Mouse (Mus musculus) limb, embryonic 15.5 days (tissue): ENCODE measurements around the gene Xirp1. TPM values are rescaled to one million over a fixed set of nuclear protein-coding genes. Genes with fewer than 3 reads are reported as not detected.
"Not testable (repeated sequence)": the region's sequence is repeated elsewhere in the genome, so short reads cannot be mapped to it uniquely, and the experiment has no call there.

Experiments used
- ATAC-seq: fragments of 200-750 bp; cut with Nextera tagmentation; 2 replicates; pipeline ENCODE4 v1.8.0; 2017; ENCODE audit warnings: low read depth, moderate TSS enrichment; ENCODE audit not compliant: insufficient number of reproducible peaks, low FRiP score, low TSS enrichment
- H3K27ac ChIP-seq: fragments of 300-500 bp; sonication (generic); 2 replicates; pipeline ENCODE4 v1.5.1; 2015; ENCODE audit warnings: moderate library complexity, mild to moderate bottlenecking, inconsistent platforms
- H3K27me3 ChIP-seq: fragments of 300-500 bp; sonication (generic); 2 replicates; pipeline ENCODE4 v1.6.1; 2015; ENCODE audit warnings: inconsistent platforms
- H3K36me3 ChIP-seq: fragments of 300-500 bp; sonication (generic); 2 replicates; pipeline ENCODE4 v1.6.1; 2015; ENCODE audit warnings: inconsistent platforms
- H3K4me1 ChIP-seq: fragments of 300-500 bp; sonication (generic); 2 replicates; pipeline ENCODE4 v1.6.1; 2015; ENCODE audit warnings: inconsistent platforms
- H3K4me2 ChIP-seq: fragments of 300-500 bp; sonication (generic); 2 replicates; pipeline ENCODE4 v1.6.1; 2015; ENCODE audit warnings: mild to moderate bottlenecking, inconsistent platforms
- H3K4me3 ChIP-seq: fragments of 300-500 bp; sonication (generic); 2 replicates; pipeline ENCODE4 v1.5.1; 2015; ENCODE audit warnings: mild to moderate bottlenecking, inconsistent platforms
- H3K9ac ChIP-seq: fragments of 300-500 bp; sonication (generic); 2 replicates; pipeline ENCODE4 v1.6.1; 2015; ENCODE audit warnings: inconsistent platforms
- H3K9me3 ChIP-seq: fragments of 300-500 bp; sonication (generic); 2 replicates; pipeline ENCODE4 v1.6.1; 2016; ENCODE audit warnings: inconsistent platforms
- WGBS: fragments of 180-500 bp; shearing (Covaris S2); methylation state at CpG from one replicate; pipeline ENCODE4 v1.1.7; 2015; 5-methylcytosine and 5-hydroxymethylcytosine counted together
- polyA plus RNA-seq: library from polyadenylated mRNA; unstranded; fragments of >200 nt; fragmentation: Nextera tagmentation; extraction: Ambion mirVana; gene quantifications from 2 replicates; pipeline ENCODE4 v1.2.1, GENCODE M21; 2015

Xirp1 gene
- polyA plus RNA-seq, 1 experiment from 2014 or later: 1.2 TPM

DNA sequence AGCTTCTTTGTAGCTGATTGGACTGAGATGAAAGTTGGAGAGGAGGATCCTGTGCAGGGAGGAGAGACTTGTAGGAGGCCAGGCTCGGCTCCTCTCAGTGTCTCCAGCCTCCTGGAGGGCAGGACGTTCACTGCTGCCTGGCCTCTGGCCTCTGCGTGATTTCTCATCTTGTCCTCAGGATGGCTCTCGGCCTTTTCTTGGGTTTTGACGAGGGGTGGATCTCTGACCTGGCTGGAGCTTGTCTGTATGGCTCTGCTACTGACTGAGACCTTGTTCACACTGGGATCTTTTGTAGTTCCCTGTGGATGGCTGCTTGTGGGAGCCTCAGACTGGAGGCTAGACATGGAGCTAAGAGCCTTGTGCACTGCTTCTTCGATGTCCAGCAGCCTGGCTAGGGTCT, 8.6 kb downstream of the Xirp1 start:
- Histone ChIP-seq H3K27me3 (no peaks in the 10 kb centered on the region), H3K4me3 (no peak overlapping the region), H3K27ac (no peak overlapping the region), H3K9me3 (no peaks in the 10 kb centered on the region), H3K4me1 (peaks cover 16% of the 10 kb centered on the region), H3K9ac (no peak overlapping the region), H3K4me2 (no peak overlapping the region), H3K36me3 (no peaks in the 10 kb centered on the region)
- no peak for ATAC-seq
- WGBS: 57% methylated on average over 6 of the region's 6 CpGs

DNA sequence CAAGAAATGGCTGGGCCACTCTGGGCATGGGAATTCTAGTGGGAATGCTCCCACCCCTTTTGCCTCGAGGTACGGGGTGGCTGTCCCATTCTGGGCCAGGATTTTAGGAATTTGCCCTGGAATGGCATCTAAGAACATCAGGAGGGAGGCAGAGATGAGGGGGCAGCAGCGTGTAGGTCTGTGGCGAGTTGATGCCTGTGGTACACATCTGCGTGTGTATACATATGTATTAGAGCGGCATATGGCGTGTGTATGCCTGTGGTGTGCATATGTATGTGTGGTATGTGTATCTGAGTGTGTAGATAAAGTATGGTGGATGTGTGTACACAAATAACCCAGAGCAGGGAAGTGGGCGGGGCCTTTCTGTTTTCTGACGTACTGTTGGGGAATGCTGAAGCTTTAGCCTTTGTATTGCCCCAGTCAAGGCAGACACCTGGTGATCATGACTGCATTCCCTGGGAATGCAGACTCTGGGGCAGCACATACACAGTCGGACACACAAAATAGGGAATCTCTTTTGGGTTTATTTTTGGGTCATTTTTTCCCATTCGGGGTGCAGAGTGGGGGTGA, 10.1 kb downstream of the Xirp1 start:
- ATAC-seq: no peak
- no peak overlapping the region for H3K9ac ChIP-seq
- H3K9me3 ChIP-seq: no peaks in the 10 kb centered on the region
- no peak overlapping the region for H3K27ac ChIP-seq
- H3K36me3 ChIP-seq: no peaks in the 10 kb centered on the region
- no peaks in the 10 kb centered on the region for H3K27me3 ChIP-seq
- peaks cover 16% of the 10 kb centered on the region for H3K4me1 ChIP-seq
- 61% methylated on average over 11 of the region's 11 CpGs for WGBS
- H3K4me2 ChIP-seq: no peak overlapping the region
- no peak overlapping the region for H3K4me3 ChIP-seq

DNA sequence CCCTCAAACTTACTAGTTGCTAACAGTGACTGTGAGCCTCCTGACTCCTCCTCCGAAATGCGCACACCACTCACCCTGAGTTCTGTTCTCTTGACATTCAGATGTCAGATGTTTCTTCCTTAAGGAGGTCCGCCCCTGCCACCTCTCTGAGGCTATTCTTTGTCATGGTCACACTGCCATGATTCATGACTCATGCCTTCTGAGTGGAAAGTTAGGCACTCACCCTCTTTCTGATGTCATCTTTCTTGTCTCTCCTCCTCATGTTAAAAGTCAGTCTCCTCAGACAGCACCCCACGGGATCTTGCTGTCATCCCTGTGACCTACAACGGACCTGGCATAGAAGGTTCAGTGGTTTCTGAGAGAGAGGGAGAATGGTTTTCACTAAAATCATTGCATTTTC, 10.6 kb downstream of the Xirp1 start:
- Histone ChIP-seq H3K9ac (no peak overlapping the region), H3K36me3 (no peaks in the 10 kb centered on the region), H3K9me3 (no peaks in the 10 kb centered on the region), H3K4me2 (no peak overlapping the region), H3K4me1 (peaks cover 16% of the 10 kb centered on the region), H3K27me3 (no peaks in the 10 kb centered on the region), H3K4me3 (no peak overlapping the region), H3K27ac (no peak overlapping the region)
- ATAC-seq: no peak
- 75% methylated on average over 5 of the region's 5 CpGs for WGBS

DNA sequence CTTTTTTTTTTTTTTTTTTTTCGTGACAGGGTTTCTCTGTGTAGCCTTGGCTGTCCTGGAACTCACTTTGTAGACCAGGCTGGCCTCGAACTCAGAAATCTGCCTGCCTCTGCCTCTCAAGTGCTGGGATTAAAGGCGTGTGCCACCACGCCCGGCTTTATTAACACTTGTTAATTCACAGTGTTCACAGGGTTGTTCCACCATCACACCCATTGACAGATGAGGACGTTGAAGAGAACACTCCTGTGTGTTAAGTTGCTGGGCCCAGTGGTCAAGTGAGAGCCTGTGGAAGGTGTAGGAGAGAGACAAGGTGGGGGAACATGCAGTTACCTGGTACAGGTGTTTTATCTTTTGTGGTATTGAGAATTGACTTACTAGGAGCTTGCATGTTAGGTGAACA, 11.2 kb downstream of the Xirp1 start:
- H3K4me1 ChIP-seq: peaks cover 16% of the 10 kb centered on the region
- ATAC-seq, H3K9me3 ChIP-seq, H3K27ac ChIP-seq, H3K9ac ChIP-seq, H3K36me3 ChIP-seq, H3K4me3 ChIP-seq, H3K4me2 ChIP-seq, H3K27me3 ChIP-seq: not testable (repeated sequence)
- WGBS: 85% methylated on average over 6 of the region's 6 CpGs

DNA sequence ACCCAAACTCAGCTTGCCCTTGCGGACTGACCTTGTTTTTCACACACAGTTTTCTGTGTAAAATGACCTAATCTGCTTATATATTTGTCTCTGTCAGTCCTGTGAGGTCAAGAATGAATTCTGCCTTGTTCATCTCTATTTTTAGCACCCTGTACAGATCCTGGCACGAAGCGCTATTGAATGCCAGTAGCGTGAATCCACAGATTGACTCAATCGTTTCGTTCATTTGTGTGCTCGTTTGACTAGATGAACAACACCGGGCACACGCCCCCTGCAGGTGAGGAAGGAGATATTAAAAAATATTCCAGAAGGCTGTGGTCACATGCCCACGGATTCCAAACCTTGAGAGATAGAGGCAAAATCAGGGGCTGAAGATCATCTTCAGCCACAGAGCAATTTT, 11.9 kb downstream of the Xirp1 start:
- peaks cover 16% of the 10 kb centered on the region for H3K4me1 ChIP-seq
- no peak overlapping the region for H3K9ac ChIP-seq
- no peaks in the 10 kb centered on the region for H3K27me3 ChIP-seq
- no peaks in the 10 kb centered on the region for H3K9me3 ChIP-seq
- peak overlapping the region; percentile 43 for H3K4me3 ChIP-seq
- 2% methylated on average over 10 of the region's 10 CpGs for WGBS
- peak overlapping the region; percentile 88 for H3K4me2 ChIP-seq
- ATAC-seq: peak; percentile 15
- H3K36me3 ChIP-seq: no peaks in the 10 kb centered on the region
- peak overlapping the region; percentile 75 for H3K27ac ChIP-seq

DNA sequence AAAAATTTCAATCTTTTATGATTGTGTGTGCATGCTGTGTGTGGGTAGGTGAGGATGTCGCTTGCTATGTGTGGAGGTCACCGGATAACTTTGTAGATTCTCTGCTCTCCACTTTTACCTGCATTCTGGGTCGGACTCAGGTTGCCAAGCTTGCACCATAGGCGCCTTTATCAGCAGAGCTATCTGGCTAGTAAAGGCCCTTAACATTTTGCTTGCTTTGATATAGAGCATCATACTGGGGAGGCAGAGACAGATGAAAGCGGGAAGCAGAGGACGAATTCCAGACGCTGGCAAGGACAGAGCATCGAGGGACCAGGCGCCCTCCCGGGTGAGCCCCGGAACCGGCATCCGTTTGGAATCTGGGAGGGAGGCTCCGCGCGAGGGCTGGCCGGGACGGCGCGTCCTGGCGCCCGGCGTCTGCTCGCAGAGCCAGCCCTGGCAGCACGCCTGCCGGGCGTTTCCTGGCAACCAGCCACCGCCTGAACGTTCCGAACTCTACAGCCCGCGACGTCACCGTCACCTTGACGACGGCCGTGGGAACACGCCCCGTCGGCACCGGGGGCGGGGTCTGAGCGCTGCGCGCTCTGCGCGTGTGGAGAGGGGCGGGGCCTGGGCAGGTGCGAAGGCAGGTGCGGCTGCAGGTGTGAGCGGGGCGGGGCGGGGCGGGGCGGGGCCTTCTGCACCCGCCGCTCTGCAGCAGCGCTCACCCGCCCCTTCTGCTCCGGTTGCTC, 12.5 kb downstream of the Xirp1 start:
- peak overlapping the region; percentile 88 for H3K4me2 ChIP-seq
- H3K9me3 ChIP-seq: no peaks in the 10 kb centered on the region
- H3K4me1 ChIP-seq: peaks cover 18% of the 10 kb centered on the region
- 2% methylated on average over 48 of the region's 60 CpGs for WGBS
- H3K27ac ChIP-seq: peak overlapping the region; percentile 86
- peak; percentile 89 for ATAC-seq
- H3K36me3 ChIP-seq: no peaks in the 10 kb centered on the region
- 0 out of 2 replicates have a peak overlapping the region, but pooled peaks have one; percentile 35 for H3K9ac ChIP-seq
- H3K4me3 ChIP-seq: peak overlapping the region; percentile 43
- H3K27me3 ChIP-seq: no peaks in the 10 kb centered on the region

DNA sequence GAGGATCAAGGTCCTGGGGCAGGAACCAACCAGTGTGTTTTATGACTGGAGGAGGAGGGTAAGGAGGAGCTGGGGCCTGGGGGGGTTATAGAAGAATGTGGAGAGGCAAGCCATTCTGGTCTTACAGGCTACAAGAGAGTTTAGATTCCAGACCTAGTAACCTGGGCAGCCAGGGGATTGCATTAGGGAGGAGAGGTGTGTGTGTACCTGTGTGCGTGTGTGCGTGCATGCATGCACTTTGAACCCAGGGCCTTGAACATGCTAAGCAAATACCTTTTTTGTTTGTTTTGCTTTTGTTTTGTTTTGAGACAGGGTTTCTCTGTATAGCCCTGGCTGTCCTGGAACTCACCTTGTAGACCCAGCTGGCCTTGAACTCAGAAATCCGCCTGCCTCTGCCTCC, 13.5 kb downstream of the Xirp1 start:
- H3K4me2 ChIP-seq: no peak overlapping the region
- H3K4me1 ChIP-seq: peaks cover 21% of the 10 kb centered on the region
- H3K9ac ChIP-seq: no peak overlapping the region
- H3K36me3 ChIP-seq: no peaks in the 10 kb centered on the region
- no peak for ATAC-seq
- H3K27ac ChIP-seq: no peak overlapping the region
- WGBS: 85% methylated on average over 3 of the region's 3 CpGs
- no peaks in the 10 kb centered on the region for H3K9me3 ChIP-seq
- no peak overlapping the region for H3K4me3 ChIP-seq
- H3K27me3 ChIP-seq: no peaks in the 10 kb centered on the region

DNA sequence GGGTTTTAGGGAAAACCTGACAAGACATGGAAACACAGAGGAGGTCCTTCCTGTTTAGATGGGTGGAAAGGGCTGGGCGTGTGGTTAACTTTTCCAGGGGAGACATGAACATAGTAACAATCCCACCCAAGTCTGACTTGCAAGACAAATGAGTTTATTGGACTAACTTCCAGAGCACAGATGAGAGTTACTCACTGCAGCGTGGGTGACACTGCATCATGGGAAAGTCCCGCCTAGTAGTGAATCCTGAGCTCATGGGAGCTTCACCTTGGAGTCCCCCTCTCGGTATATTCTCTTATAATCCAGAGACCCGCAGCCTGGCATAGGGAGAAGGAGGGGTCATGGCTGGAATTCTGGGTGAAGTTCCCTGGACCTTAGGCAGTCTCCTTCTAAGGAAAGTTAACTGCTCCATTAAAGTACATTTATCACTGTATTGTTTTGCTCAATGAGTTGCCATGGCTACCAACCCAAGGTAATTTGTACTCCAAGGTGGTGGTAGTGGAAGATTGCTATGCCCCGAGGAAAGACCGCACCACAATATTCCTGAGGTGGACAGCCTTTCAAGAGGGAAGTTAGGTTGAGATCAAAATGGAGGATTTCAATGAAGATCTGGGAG, 14.1 kb downstream of the Xirp1 start:
- H3K4me3 ChIP-seq: no peak overlapping the region
- no peaks in the 10 kb centered on the region for H3K9me3 ChIP-seq
- H3K36me3 ChIP-seq: no peaks in the 10 kb centered on the region
- no peak for ATAC-seq
- no peak overlapping the region for H3K9ac ChIP-seq
- H3K27me3 ChIP-seq: no peaks in the 10 kb centered on the region
- WGBS: 64% methylated on average over 7 of the region's 7 CpGs
- H3K4me2 ChIP-seq: no peak overlapping the region
- H3K27ac ChIP-seq: no peak overlapping the region
- H3K4me1 ChIP-seq: peaks cover 20% of the 10 kb centered on the region

DNA sequence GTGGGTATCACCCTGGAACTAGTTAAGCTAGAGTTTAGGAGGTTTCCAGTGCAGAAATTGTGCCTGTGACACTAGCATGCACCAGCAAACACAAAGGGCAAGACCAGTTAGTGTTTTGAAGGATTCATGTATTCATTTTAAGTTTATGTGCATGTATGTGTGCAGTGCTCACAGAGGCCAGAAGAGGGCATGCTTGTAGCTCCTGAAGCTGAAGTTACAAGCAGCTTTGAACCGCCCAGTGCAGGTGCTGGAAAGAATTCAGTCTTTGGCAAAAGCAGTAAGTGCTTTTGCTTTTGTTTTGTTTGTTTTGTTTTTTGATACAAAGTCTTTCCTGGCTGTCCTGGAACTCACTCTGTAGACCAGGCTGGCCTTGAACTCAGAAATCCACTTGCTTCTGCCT, 15.6 kb downstream of the Xirp1 start:
- H3K4me2 ChIP-seq: no peak overlapping the region
- no peaks in the 10 kb centered on the region for H3K27me3 ChIP-seq
- no peak for ATAC-seq
- no peaks in the 10 kb centered on the region for H3K36me3 ChIP-seq
- H3K27ac ChIP-seq: no peak overlapping the region
- H3K9me3 ChIP-seq: no peaks in the 10 kb centered on the region
- H3K4me3 ChIP-seq: no peak overlapping the region
- WGBS: 86% methylated on average over 1 of the region's 1 CpGs
- H3K9ac ChIP-seq: no peak overlapping the region
- H3K4me1 ChIP-seq: peaks cover 20% of the 10 kb centered on the region

DNA sequence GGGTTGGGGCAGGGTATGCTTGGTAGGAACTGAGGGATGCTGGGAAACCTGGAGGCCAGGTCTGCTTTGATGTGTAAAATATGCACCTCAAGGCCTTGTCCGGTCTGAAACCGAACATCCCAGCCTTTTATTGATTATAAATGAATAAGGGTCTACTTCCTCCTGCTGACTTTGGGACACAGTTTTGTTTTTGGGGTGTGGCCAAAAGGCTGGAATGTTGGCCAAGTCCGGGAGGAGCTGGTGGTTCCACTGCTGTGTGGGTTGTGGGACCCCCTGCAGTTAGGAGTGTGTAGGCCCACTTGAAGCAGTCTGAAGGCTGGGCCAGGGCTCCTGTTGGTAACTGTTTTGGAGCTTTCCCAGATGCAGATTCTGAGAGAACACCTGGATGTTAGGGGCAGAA, 17.5 kb downstream of the Xirp1 start:
- H3K9ac ChIP-seq: no peak overlapping the region
- no peak overlapping the region for H3K4me3 ChIP-seq
- 37% methylated on average over 3 of the region's 3 CpGs for WGBS
- H3K27ac ChIP-seq: no peak overlapping the region
- no peaks in the 10 kb centered on the region for H3K9me3 ChIP-seq
- H3K36me3 ChIP-seq: no peaks in the 10 kb centered on the region
- H3K4me1 ChIP-seq: peaks cover 23% of the 10 kb centered on the region
- H3K27me3 ChIP-seq: no peaks in the 10 kb centered on the region
- no peak overlapping the region for H3K4me2 ChIP-seq
- ATAC-seq: no peak

DNA sequence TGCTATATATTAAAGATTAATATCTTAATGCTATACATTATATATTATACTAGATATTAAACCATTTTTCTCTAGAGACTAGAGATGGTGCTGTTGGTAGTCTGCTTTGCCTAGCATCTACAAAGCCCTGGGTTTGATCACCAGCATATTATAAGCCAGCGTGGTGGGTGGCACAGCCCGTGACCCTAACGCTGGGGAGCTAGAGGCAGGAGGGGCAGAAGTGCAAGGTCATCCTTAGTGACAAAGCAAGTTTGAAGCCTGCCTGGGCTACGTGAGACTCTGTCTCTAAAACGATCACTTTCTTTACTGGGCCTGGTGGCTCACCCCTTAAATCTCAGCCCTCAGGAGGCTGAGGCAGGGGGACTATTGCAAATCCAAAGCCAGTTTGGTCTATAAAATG, 20.5 kb downstream of the Xirp1 start:
- Histone ChIP-seq H3K9me3 (no peaks in the 10 kb centered on the region), H3K36me3 (no peaks in the 10 kb centered on the region), H3K27me3 (no peaks in the 10 kb centered on the region), H3K4me1 (peaks cover 28% of the 10 kb centered on the region), H3K27ac (no peak overlapping the region), H3K9ac (no peak overlapping the region), H3K4me3 (no peak overlapping the region), H3K4me2 (no peak overlapping the region)
- 79% methylated on average over 5 of the region's 5 CpGs for WGBS
- ATAC-seq: no peak

DNA sequence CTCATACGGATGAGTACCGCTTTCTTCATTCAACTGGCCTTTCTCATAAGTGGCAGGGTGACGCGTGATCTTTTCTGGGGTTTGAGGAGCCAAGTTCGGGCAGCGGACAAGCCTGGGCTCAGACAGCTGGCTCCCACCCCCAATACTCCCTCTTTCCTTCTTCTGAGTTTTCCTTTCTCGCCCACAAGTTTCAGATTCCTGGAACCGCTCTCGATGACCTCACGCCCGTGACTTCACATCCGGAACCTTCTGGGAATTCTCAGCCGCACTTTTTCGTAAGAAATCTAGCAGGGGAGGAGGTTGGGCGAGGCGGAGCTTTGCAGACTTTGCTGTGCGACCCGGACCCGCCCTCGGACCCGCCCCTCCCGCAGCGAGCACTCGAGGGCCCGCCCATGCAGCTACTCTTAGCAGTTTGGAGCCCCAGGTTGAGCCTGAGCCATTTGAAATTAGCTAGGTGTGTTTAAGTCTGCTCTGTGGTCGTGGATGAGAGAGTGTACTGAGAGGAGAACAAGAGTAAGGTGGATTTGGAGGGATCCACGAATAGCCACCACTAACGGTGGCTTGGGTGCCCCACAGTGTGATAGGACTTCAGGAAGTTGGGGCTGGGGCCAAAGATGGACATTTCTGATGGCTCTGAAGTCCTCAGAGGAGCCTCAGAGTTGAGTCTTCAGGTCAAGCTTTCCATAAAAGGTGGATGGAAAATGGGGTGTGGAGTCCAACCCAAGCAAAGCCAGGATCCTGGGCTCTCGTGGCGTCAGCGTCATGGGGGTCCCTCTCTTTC, 21.3 kb downstream of the Xirp1 start:
- peak; percentile 82 for ATAC-seq
- peak overlapping the region; percentile 31 for H3K9ac ChIP-seq
- H3K4me1 ChIP-seq: peaks cover 28% of the 10 kb centered on the region
- 11% methylated on average over 31 of the region's 31 CpGs for WGBS
- no peaks in the 10 kb centered on the region for H3K36me3 ChIP-seq
- H3K4me2 ChIP-seq: peak overlapping the region; percentile 60
- peak overlapping the region; percentile 44 for H3K4me3 ChIP-seq
- H3K27ac ChIP-seq: peak overlapping the region; percentile 82
- H3K9me3 ChIP-seq: no peaks in the 10 kb centered on the region
- no peaks in the 10 kb centered on the region for H3K27me3 ChIP-seq
